19 mouse cellular contexts compared by ENCODE assay signal in genomic region chr6:36832207-36832606, GRCm38 (mm10).
"Had no signal": no experiment of that assay in that cellular context is flagged by ENCODE, and none has a peak within 500 bp of the region (broad histone marks: within the 10 kb centered on the region; RNA-seq: fewer than 3 reads in every experiment).

No protein-coding gene starts in this region.

- H3K9ac ChIP-seq: kidney, embryonic 15.5 days; limb, embryonic 12.5 days; liver, embryonic 12.5 days; liver, embryonic 15.5 days; lung, embryonic 15.5 days; midbrain, embryonic 13.5 days had no signal

- H3K4me3 ChIP-seq: kidney, embryonic 15.5 days; layer of hippocampus, adult 2 months; limb, embryonic 12.5 days; liver, embryonic 12.5 days; liver, embryonic 15.5 days; lung, embryonic 15.5 days; megakaryocyte, embryonic 14.5 days; midbrain, embryonic 10.5 days; midbrain, embryonic 13.5 days had no signal

- H3K9me3 ChIP-seq: kidney, embryonic 15.5 days; liver, embryonic 12.5 days; liver, embryonic 15.5 days; lung, embryonic 15.5 days; midbrain, embryonic 13.5 days had no signal

- H3K4me1 ChIP-seq: kidney, embryonic 15.5 days; liver, embryonic 12.5 days; liver, embryonic 15.5 days; lung, embryonic 15.5 days; megakaryocyte, embryonic 14.5 days had no signal

- H3K27ac ChIP-seq: kidney, embryonic 15.5 days; layer of hippocampus, adult 2 months; limb, embryonic 12.5 days; liver, embryonic 12.5 days; liver, embryonic 15.5 days; lung, embryonic 15.5 days; midbrain, embryonic 10.5 days; midbrain, embryonic 13.5 days had no signal

- ATAC-seq: intestine, postnatal 0 days; liver, embryonic 12.5 days; midbrain, embryonic 13.5 days; midbrain, embryonic 16.5 days had no signal

- H3K36me3 ChIP-seq: kidney, embryonic 15.5 days; limb, embryonic 12.5 days; liver, embryonic 12.5 days; liver, embryonic 15.5 days; lung, embryonic 15.5 days; midbrain, embryonic 10.5 days; midbrain, embryonic 13.5 days had no signal

- H3K4me2 ChIP-seq: kidney, embryonic 15.5 days; limb, embryonic 12.5 days; liver, embryonic 12.5 days; liver, embryonic 15.5 days; lung, embryonic 15.5 days; midbrain, embryonic 13.5 days had no signal

- DNase-seq: kidney, adult 2 months; kidney, postnatal 10 days; layer of hippocampus, adult 9-11 months; liver; lung, adult 18-20 months; lung, postnatal 10 days; lung, postnatal 36 days; thymus, postnatal 25 days had no signal

- H3K27me3 ChIP-seq: kidney, embryonic 15.5 days; limb, embryonic 12.5 days; liver, embryonic 12.5 days; liver, embryonic 15.5 days; lung, embryonic 15.5 days; megakaryocyte, embryonic 14.5 days; midbrain, embryonic 13.5 days had no signal
